Mouse (Mus musculus) kidney, adult 2 months (tissue): ENCODE results near the gene Akap8.

ENCODE experiments used
- CTCF ChIP-seq: fragments of 200-500 bp; conservative IDR thresholded peaks from 2 replicates; pipeline ENCODE4 v1.5.1; 2011; ENCODE audit warnings: low read depth, mild to moderate bottlenecking, control low read depth, low read length, moderate library complexity, mixed read lengths; ENCODE audit not compliant: insufficient read depth, insufficient read length
- POLR2A ChIP-seq: fragments of 200-500 bp; IDR thresholded peaks from one replicate; pipeline ENCODE4 v1.6.1; 2011; ENCODE audit warnings: low read depth, low read length, control low read depth

DNA sequence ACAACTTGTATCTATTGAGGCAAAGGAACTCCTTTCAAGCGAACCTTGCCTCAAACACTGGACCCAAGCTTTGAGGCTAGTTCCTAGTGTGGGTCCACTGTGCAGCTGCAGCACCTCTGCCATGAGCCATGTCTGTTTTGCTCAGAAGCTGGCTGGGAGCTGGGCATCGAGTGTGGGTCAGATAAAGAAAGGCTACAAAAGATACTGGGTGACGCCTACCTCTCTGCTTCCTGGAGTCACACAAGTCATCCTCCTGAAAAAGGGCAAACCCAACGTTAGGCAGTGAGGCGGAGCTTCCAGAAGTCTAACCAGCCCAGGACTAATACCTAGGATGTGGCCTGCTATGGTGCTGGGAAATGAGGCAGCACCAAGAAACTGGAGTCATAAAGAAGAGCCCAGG, 7.1 kb downstream of the Akap8 start:
- TF ChIP-seq POLR2A (no peak), CTCF (no peak)
